Mouse (Mus musculus) embryo, embryonic 9.5 days (tissue): Measurements from ENCODE around the gene Veph1.

Source experiments
- DNase-seq: peaks from one replicate; pipeline ENCODE4 v3.0.0-alpha.2; 2017; ENCODE audit errors: extremely low spot score

The Veph1 gene

DNA sequence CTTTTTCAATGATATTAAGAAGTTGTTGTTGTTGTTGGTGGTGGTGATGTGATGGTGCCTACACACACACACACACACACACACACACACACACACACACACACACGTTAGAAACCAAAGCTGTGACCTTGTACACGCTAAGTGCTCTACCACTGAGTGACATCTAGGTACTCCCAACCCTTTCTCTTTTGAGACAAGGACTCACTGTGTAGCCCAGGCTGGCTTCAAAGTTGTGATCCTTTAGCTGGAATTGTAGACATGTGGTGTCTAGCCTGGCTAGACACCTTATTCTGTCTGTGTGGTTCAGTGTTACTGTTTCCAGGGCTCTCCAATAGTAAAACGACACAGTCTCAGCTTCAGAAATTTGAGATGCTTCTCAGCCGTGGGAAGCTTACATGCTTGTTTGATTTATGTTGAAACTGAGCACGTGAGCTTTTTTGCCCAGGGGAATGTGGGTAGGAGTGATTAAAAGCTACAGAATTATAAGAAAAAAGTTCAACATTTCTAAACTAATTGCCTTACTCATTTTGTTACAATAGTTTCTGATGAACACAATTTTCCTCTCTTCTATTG, 272.3 kb downstream of the Veph1 start:
- DNase-seq, result no peak

DNA sequence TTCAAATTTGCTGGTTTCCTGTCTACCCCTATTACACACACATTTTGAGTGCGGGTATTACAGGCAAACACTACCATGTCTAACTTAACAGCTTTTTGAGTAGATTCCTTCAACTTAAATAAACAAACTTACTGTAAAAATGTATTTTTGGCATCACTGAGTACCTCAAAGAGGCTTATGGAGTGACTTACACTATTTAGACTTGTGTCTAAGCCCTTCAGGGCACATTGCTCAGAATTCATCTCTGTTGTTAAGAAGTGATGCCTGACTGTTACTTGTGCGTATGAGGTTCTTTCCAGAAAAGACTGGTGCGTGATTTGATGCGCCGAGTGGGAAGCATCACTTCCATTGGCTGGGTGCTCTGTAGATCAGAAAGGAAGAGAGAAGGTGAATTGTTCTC, 277.5 kb downstream of the Veph1 start:
- DNase-seq, result no peak

DNA sequence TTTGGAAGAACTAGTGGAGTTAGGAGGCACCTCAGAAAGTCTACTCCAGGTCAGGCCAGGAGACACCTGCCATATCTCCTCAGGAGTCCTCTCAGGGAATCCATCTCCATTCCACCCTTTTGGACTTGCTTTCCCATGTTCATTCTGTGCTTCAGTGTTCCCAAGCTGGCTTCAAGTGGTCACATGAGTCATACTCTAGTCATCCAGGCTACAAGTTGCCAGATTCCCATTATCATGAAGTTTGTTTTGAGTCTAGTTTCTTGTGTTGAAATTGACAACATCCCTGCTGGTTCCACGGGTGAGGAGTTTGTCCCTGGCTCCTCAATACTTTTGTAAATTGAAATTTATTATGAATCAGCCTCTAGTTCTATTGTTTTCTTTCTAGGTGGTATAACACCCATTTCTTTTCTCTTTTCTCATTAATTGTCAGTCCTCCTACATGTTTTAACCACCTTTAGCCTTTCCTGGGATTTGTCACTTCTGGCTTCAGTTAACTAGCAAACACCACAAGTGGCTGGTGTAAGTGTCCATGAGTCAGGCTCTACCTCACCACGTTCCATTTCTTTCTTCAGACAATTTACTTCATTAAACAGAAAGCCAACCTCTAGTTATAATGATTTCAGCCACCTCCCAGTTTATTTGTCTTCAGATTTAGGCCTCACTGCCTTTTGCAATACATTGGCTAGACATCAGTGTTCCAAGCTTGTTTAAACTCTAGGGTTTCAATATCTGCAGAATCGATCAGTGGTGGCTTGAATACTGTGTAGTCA, 288.8 kb downstream of the Veph1 start:
- no peak for DNase-seq

DNA sequence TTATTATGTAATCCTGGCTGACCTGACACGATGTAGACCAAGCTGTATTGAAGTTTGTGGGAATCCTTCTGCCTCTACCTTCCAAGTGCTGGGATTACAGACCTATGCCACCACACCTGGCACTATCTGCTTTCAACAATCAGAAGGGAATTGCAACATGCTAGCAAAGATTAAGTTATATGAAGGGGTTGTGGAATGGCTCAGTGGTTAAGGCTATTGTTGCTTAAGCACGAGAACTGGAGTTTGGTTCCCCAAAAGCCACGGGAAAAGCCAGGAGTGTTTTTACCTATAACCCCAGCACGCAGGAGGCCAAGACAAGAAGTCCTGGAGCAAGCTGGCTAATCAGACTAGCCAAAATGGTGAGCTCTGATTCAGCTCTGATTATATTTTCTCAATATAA, 291.6 kb downstream of the Veph1 start:
- DNase-seq, result no peak

GRCm38 (mm10) chr3:66004220-66004951, 292.3 kb downstream of the Veph1 start:
- DNase-seq, result no peak
